Mouse (Mus musculus): ENCODE data around the gene Brd9. TPM values are rescaled to one million over a fixed set of nuclear protein-coding genes. Genes with fewer than 3 reads are reported as not detected.

The Brd9 gene
- polyA plus RNA-seq, 1 experiment from 2014 or later, result 83.8 TPM

DNA sequence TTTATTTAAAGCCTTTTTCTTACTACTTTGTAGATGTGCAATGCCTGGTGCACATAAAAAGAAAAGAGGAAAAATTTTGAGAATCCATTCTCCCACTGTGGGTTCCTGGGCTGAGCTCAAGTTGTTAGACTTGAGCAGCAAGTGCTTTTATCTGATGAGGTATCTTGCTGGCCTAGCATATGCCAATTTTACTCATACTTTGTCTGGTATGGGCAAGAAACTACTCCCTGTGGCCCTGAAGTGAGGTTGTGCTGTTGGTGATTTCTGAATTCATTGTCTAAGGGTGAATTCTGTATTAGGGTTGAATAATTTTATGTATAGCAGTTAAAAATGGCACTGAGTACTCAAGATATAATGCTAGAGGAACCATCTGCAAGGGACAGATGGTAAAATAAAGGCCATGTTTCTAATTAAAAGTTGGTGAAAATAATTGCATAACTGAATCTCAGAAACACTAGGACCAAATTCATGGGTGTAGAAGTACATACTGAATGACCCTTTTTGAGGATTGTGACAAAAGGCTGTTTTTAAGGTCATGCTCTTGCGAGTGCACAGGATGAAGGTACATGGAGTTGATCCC lies 16.0 kb downstream of the Brd9 start:
- Histone ChIP-seq H3K27ac (no peak overlapping the region), H3K4me3 (no peak overlapping the region), H3K27me3 (no peaks in the 10 kb centered on the region), H3K36me3 (peaks cover 91% of the 10 kb centered on the region), H3K9ac (no peak overlapping the region), H3K4me1 (no peaks in the 10 kb centered on the region), H3K9me3 (replicated peaks) (no peaks in the 10 kb centered on the region), H3K4me2 (replicated peaks) (no peak overlapping the region)
- ATAC-seq (ENCODE audit: low FRiP score), result no peak
- 93% methylated on average over 1 of the region's 1 CpGs for WGBS

DNA sequence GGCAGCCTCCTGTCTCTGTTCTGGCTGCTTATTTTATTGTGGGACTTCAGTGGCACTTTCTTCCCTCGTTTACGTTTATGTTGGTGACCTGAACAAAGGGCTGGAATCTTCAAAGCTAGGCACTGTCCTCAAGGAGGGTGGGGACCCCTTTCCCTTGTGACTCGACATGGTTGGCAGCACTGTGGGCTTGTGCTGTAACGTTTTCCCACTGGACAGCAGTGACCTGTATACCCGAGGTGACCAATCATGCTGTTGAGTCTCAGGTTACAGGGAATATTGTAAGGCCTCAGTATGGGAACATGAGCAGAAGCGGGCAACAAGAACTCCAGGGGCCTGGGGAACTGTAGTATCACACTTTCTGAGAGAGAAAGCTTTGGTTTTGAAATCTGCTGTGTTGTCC lies 17.1 kb downstream of the Brd9 start:
- no peaks in the 10 kb centered on the region for H3K27me3 ChIP-seq
- no peak overlapping the region for H3K9ac ChIP-seq
- peaks cover 91% of the 10 kb centered on the region for H3K36me3 ChIP-seq
- no peak overlapping the region for H3K27ac ChIP-seq
- 69% methylated on average over 6 of the region's 6 CpGs for WGBS
- H3K4me3 ChIP-seq, result no peak overlapping the region
- H3K4me1 ChIP-seq, result no peaks in the 10 kb centered on the region
- no peak for ATAC-seq (ENCODE audit: low FRiP score)
- no peak overlapping the region for H3K4me2 ChIP-seq (replicated peaks)
- H3K9me3 ChIP-seq (replicated peaks), result no peaks in the 10 kb centered on the region

DNA sequence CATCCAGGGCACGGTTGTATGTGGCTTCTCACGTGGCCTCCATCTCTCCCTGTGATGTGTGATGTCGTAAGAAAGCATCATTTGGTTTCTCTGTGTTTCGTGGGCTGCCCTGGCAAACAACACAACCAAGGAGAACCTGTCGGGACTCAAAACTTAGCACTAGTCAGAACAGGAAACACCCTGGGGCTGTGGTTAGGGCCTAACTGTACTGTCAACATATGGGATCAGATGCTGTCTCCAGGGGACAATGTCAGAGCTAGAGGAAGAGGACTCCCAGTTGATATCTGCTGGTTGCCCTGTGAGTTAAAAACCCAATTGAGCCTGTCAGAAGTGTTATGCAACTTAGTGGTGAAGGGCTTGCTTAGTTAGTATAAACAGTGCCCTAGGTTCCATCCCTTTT lies 17.9 kb downstream of the Brd9 start:
- WGBS, result 90% methylated on average over 5 of the region's 5 CpGs
- Histone ChIP-seq H3K9ac (no peak overlapping the region), H3K4me2 (replicated peaks) (no peak overlapping the region), H3K4me1 (no peaks in the 10 kb centered on the region), H3K27ac (no peak overlapping the region), H3K4me3 (no peak overlapping the region), H3K27me3 (no peaks in the 10 kb centered on the region), H3K36me3 (peaks cover 91% of the 10 kb centered on the region), H3K9me3 (replicated peaks) (no peaks in the 10 kb centered on the region)
- no peak for ATAC-seq (ENCODE audit: low FRiP score)

DNA sequence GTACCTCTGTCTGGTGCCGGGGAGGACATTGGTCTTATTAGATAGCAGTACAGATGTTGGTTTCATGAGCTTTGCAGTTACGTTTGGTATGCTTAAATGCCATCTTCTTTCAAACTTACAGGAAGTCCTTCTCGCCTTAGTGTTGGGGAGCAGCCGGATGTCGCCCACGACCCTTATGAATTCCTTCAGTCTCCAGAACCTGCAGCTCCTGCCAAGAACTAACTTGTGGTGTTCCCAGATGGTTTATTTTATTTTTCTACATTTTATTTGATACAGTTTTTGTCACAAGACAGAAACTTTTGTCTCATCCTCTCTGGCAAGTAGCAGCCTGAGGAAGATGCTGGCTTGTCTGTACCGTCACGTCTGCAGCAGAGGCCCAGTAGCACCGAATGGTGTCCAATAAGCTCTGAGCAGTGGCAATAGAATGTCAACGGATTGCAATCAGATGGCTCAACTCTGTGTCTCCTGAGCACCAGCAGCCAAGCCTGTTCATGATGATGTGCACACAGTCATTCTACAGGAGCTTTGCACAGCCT lies 22.6 kb downstream of the Brd9 start:
- Histone ChIP-seq H3K36me3 (peaks cover 77% of the 10 kb centered on the region), H3K4me2 (replicated peaks) (no peak overlapping the region), H3K27ac (no peak overlapping the region), H3K27me3 (no peaks in the 10 kb centered on the region), H3K9ac (no peak overlapping the region), H3K4me3 (no peak overlapping the region), H3K9me3 (replicated peaks) (no peaks in the 10 kb centered on the region), H3K4me1 (no peaks in the 10 kb centered on the region)
- WGBS, result 96% methylated on average over 10 of the region's 10 CpGs
- no peak for ATAC-seq (ENCODE audit: low FRiP score)

DNA sequence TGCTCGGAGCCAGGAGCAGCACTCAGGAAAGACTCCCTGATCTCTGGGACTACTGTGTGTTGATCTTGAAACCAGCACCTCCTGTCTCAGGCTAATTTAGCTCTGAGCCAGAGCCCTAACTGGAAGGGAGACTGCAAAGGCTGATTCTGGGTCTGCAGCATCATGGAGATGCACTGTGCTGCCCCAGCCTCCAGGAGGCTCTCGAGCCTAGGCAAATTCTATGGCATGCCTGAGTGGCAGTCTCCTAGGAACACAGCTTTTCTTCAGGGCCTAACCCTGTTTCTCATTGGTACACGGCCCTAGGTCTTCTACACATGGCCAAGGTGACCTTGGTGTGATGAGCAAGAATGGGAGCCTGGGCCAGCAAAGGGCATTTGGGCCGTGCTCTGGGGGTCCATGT lies 23.6 kb downstream of the Brd9 start:
- 90% methylated on average over 4 of the region's 4 CpGs for WGBS
- Histone ChIP-seq H3K4me3 (no peak overlapping the region), H3K27ac (no peak overlapping the region), H3K4me2 (replicated peaks) (no peak overlapping the region), H3K9me3 (replicated peaks) (no peaks in the 10 kb centered on the region), H3K27me3 (no peaks in the 10 kb centered on the region), H3K4me1 (no peaks in the 10 kb centered on the region), H3K9ac (no peak overlapping the region), H3K36me3 (peaks cover 67% of the 10 kb centered on the region)
- ATAC-seq (ENCODE audit: low FRiP score), result no peak

DNA sequence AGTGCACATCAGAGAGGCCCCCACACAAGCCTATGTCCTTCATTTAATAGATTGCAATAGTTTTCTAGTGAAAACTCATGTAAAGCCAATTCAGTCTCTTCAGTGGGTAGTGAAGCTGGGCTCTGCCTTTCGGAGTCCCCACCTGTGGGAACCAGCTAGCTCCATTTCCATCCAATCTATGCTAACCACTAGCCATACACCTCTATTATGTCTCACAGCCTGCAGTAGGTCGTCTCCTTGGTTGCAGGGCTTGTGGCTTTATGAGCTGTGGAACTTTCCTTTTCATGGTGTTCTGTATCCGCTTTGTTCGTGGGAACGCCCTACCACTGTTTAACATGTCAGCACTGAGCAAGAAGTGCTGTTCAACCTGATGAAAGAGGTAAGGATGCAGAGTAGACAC lies 25.9 kb downstream of the Brd9 start, which contains the start of gene Zdhhc11:
Zdhhc11 (plus strand) TSS at position 301 of the 400 bp plus-strand sequence.
- H3K9ac ChIP-seq, result no peak within 1 kb of the TSS
- no peak within 1 kb of the TSS for H3K4me2 ChIP-seq (replicated peaks)
- no peak for ATAC-seq (ENCODE audit: low FRiP score)
- peaks cover 44% of the 10 kb centered on the region for H3K36me3 ChIP-seq
- no peaks in the 10 kb centered on the region for H3K9me3 ChIP-seq (replicated peaks)
- WGBS, result 87% methylated on average over 5 of the region's 5 CpGs
- H3K27me3 ChIP-seq, result no peaks in the 10 kb centered on the region
- H3K27ac ChIP-seq, result no peak within 1 kb of the TSS
- H3K4me3 ChIP-seq, result no peak within 1 kb of the TSS
- no peaks in the 10 kb centered on the region for H3K4me1 ChIP-seq

DNA sequence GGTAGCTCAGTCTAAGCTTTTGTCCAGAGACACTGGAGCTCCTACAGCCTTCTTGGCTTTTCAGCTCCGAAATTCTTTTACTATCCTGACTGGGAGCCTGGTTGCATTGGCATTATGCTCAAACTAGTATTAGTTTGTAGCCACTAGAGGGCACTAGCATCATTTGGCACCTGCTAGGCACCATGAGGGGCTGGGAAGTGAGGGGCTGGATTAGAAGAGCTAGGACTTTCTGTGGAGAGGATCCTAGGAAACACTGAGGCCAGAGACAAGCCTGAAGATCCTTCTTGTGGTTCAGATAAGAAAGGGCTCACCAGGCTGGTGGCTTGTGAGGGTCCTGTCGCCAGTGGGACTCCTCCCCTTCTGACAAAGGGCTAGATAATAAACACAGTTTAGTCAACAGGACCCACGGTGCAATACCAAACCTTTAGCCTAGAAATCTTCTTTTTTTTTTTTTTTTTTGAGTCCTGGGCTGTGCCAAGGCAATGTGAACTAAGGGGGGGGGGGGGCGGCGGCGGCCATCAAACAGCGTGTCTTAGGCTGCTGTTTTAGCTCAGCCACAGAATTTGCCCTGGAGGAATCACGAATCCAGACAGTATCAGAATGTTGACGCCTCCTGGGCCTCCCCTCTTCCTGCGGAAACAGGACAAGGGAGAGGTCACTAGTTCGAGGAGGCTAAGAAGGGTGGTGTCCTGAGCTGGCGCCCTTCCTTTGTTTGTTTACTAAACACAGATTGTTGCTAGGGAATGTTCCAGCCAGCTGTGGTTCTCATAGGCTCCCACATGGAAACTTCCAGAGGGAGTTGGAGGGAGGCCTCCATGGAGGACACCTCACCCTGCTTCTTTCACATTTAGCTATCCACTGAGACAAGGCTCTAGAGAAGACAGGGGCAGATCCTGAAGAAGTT lies 33.2 kb downstream of the Brd9 start:
- WGBS, result 46% methylated on average over 12 of the region's 12 CpGs
- peak; percentile 80 for ATAC-seq (ENCODE audit: low FRiP score)
- Histone ChIP-seq H3K36me3 (no peaks in the 10 kb centered on the region), H3K4me3 (no peak overlapping the region), H3K4me2 (replicated peaks) (no peak overlapping the region), H3K4me1 (no peaks in the 10 kb centered on the region), H3K27me3 (no peaks in the 10 kb centered on the region), H3K9ac (no peak overlapping the region), H3K27ac (no peak overlapping the region), H3K9me3 (replicated peaks) (no peaks in the 10 kb centered on the region)

DNA sequence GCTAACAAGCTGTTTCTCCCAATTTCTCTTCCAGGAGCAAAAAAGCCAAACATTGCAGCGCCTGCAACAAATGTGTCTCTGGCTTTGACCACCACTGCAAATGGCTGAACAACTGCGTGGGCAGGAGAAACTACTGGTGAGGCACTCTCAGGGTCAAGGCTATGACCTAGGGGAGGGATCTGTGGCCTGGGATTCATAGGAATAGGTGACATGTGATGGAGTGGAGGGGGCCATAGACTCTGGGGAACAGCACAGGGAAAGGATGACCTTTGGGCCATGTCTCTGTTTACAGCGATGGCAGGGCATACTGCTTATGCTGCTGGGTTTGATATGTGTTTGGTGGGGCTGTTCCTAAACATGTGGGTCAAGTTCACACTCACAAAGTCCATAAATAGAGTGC lies 36.9 kb downstream of the Brd9 start:
- WGBS, result 90% methylated on average over 3 of the region's 3 CpGs

DNA sequence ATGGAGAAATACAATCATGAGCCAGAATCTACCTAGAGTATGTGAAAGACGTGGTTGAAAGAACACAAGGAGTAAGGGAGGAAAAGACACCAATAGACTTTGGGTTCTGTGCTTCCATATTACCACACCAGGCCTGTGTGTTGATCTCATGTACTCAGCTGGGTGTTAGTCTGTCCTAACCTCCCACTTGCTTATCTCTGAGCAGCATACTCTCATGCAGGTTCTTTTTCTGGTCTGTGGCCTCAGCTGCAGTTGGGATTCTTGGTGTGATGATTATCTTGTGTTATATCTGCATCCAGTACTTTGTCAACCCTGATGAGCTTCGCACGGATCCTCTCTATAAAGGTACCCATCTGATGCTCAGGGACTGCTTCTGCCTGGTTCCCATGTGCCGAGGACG lies 39.3 kb downstream of the Brd9 start:
- H3K9ac ChIP-seq, result no peak overlapping the region
- WGBS, result 84% methylated on average over 5 of the region's 5 CpGs
- no peaks in the 10 kb centered on the region for H3K36me3 ChIP-seq
- ATAC-seq (ENCODE audit: low FRiP score), result no peak
- H3K4me1 ChIP-seq, result no peaks in the 10 kb centered on the region
- no peaks in the 10 kb centered on the region for H3K9me3 ChIP-seq (replicated peaks)
- H3K4me2 ChIP-seq (replicated peaks), result no peak overlapping the region
- H3K27me3 ChIP-seq, result no peaks in the 10 kb centered on the region
- H3K4me3 ChIP-seq, result no peak overlapping the region
- H3K27ac ChIP-seq, result no peak overlapping the region

More for the DNA sequence above, 36.9 kb downstream of the Brd9 start:
- Histone ChIP-seq H3K27me3 (no peaks in the 10 kb centered on the region), H3K9me3 (replicated peaks) (no peaks in the 10 kb centered on the region), H3K4me2 (replicated peaks) (no peak overlapping the region), H3K36me3 (no peaks in the 10 kb centered on the region), H3K4me3 (no peak overlapping the region), H3K4me1 (no peaks in the 10 kb centered on the region), H3K27ac (no peak overlapping the region), H3K9ac (no peak overlapping the region)
- ATAC-seq (ENCODE audit: low FRiP score), result no peak

DNA sequence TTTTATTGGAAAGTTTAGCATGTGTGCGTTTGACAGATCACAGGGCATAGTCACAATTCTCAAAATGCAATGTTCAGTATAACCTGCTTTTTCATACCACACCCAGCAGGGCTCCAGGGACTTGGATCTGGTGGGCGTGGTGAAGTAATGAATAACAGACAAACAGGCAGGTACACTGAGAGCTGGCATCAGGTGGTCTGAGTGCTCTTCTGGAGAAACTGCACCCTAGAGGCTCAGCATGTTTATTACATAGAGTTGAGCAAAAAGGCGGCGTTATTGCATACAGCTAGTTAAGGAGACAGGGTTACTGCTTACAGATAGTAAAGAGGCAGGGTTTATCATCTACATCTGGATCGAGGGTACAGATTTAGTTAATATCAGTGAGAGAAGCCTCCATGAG lies 52.7 kb downstream of the Brd9 start:
- H3K9ac ChIP-seq, result no peak overlapping the region
- H3K4me2 ChIP-seq (replicated peaks), result no peak overlapping the region
- no peaks in the 10 kb centered on the region for H3K4me1 ChIP-seq
- H3K27ac ChIP-seq, result no peak overlapping the region
- no peak for ATAC-seq (ENCODE audit: low FRiP score)
- no peaks in the 10 kb centered on the region for H3K27me3 ChIP-seq
- no peaks in the 10 kb centered on the region for H3K36me3 ChIP-seq
- WGBS, result 84% methylated on average over 5 of the region's 5 CpGs
- H3K9me3 ChIP-seq (replicated peaks), result no peaks in the 10 kb centered on the region
- no peak overlapping the region for H3K4me3 ChIP-seq

DNA sequence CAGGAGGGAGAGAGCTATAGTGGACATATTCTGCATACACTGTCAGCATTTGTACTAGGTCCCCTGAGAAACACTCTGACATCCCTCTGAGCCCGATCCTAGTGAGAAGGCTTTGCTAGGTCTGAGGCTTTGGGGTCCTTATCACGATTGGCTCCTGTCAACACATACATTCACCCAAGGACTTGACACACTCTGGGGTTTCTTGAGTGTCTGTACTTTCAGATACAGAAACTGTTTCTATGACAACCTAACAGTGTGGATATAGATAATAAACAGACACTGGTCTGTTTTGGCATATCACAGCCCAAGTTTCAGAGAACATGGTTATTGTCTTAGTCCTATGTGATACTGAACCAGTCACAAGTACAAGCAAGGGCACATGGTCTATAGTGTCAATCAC lies 53.1 kb downstream of the Brd9 start:
- no peak overlapping the region for H3K4me2 ChIP-seq (replicated peaks)
- ATAC-seq (ENCODE audit: low FRiP score), result no peak
- no peaks in the 10 kb centered on the region for H3K36me3 ChIP-seq
- no peaks in the 10 kb centered on the region for H3K27me3 ChIP-seq
- no peak overlapping the region for H3K27ac ChIP-seq
- no peaks in the 10 kb centered on the region for H3K9me3 ChIP-seq (replicated peaks)
- no peak overlapping the region for H3K4me3 ChIP-seq
- no peaks in the 10 kb centered on the region for H3K4me1 ChIP-seq
- H3K9ac ChIP-seq, result no peak overlapping the region
- 78% methylated on average over 2 of the region's 2 CpGs for WGBS

DNA sequence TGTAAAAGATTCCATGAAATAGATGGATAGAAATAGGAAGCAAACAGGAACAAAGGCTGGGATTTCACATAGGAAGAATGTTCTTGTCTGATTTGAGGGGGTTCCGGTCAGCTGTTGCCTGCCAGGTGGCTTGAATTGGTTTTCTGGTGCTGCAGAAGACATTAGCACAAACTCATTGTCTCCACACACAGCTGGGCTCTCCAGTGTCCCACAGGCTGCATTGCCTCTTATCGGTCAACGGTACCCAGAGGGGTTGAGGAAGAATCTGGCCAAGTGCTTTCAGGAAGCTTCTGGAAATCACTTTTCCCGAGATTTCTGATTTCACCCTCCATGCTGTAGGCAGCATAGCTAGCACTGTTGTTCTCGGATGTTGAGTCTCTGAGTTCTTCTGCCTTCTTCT lies 53.7 kb downstream of the Brd9 start:
- no peak overlapping the region for H3K4me2 ChIP-seq (replicated peaks)
- ATAC-seq (ENCODE audit: low FRiP score), result no peak
- H3K36me3 ChIP-seq, result no peaks in the 10 kb centered on the region
- no peaks in the 10 kb centered on the region for H3K9me3 ChIP-seq (replicated peaks)
- no peaks in the 10 kb centered on the region for H3K4me1 ChIP-seq
- no peak overlapping the region for H3K4me3 ChIP-seq
- no peaks in the 10 kb centered on the region for H3K27me3 ChIP-seq
- no peak overlapping the region for H3K27ac ChIP-seq
- H3K9ac ChIP-seq, result no peak overlapping the region
- WGBS, result 78% methylated on average over 5 of the region's 5 CpGs

DNA sequence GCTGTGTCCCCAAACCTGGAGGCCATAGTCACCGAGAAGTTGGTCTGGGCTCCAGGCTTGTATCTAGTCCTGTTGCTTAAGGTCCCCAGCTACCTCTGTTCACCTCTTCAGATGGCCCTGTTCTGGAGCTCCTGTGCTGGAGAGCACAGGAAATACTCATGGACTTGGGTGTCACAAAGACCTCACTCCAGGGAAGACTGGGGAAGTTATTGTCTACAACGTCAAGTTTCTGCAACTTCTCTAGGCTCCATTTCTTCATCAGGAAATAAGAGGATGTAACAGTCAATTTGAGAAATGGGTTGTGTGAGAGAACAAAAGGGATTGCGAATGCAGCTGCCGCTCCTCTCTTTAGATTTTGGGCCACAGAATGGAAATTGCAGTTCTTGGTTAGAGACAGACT lies 58.8 kb downstream of the Brd9 start:
- no peak for ATAC-seq (ENCODE audit: low FRiP score)
- H3K4me1 ChIP-seq, result no peaks in the 10 kb centered on the region

More for the DNA sequence above, 58.8 kb downstream of the Brd9 start:
- WGBS, result 81% methylated on average over 4 of the region's 4 CpGs
- Histone ChIP-seq H3K9ac (no peak overlapping the region), H3K4me2 (replicated peaks) (no peak overlapping the region), H3K9me3 (replicated peaks) (no peaks in the 10 kb centered on the region), H3K27ac (no peak overlapping the region), H3K36me3 (no peaks in the 10 kb centered on the region), H3K27me3 (no peaks in the 10 kb centered on the region), H3K4me3 (no peak overlapping the region)

All from hindbrain, embryonic 12.5 days (tissue).